Mouse (Mus musculus) mesoderm, embryonic 11.5 days (tissue): ENCODE measurements around the gene Gimd1.
A peak's percentile ranks its signal among the peaks of the same experiment; 100 is the strongest.

Experiments used
- DNase-seq: peaks from one replicate; pipeline ENCODE4 v3.0.0-alpha.2; 2012; ENCODE audit warnings: low read depth, low spot score

The Gimd1 gene

DNA sequence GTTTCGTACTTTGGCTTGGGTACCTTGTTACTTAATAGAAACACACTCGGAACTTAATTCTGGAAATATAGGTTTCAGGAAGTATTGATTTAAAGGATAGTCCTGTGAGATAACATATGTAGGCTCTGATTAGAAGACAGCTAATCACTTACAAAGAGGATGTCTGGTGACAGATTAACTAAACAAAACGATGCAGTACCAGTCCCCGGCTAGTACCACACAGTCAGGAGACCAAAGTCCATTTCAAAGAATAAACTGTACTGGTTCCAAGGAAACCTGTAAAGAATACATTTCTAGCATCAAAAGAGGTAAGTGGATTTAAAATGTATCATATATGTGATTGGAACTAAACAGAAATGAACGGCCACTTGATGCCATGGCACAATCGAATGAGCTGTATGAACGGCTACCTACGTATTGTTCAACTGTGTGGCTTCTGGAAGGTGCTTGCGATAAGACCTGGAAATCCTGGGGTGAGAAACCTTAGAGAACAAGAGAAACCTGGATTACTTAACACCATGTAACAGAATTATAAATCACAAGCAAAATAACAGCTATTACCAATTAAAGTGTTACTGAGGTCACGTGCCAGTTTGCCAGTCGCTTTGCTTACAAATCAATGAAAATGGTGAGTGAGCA lies at the start of gene Gimd1:
Gimd1 (plus strand) TSS at position 220 of the 639 bp plus-strand sequence.
- no peak for DNase-seq

DNA sequence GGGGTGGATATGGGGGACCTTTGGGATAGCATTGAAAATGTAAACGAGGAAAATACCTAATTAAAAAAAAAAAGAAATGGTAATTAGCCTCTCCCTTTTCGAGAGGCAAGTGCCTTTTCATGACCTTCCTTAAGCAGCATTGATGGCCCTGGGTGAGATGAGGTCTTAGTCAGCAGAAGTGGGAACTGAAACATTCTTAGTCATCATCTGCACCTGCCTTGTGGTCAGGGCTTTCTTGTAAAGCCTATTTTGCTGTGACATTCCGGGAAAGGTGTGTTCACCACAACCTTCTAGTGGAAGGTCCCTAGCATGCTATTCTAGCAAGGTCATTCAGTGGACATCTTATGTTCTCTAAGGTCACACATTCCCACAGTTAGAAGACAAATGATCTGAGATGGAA lies 48.4 kb upstream of the Gimd1 start:
- DNase-seq, result no peak

GRCm38 (mm10) chr3:132582339-132582738 lies 47.3 kb upstream of the Gimd1 start:
- peak; percentile 23 for DNase-seq

DNA sequence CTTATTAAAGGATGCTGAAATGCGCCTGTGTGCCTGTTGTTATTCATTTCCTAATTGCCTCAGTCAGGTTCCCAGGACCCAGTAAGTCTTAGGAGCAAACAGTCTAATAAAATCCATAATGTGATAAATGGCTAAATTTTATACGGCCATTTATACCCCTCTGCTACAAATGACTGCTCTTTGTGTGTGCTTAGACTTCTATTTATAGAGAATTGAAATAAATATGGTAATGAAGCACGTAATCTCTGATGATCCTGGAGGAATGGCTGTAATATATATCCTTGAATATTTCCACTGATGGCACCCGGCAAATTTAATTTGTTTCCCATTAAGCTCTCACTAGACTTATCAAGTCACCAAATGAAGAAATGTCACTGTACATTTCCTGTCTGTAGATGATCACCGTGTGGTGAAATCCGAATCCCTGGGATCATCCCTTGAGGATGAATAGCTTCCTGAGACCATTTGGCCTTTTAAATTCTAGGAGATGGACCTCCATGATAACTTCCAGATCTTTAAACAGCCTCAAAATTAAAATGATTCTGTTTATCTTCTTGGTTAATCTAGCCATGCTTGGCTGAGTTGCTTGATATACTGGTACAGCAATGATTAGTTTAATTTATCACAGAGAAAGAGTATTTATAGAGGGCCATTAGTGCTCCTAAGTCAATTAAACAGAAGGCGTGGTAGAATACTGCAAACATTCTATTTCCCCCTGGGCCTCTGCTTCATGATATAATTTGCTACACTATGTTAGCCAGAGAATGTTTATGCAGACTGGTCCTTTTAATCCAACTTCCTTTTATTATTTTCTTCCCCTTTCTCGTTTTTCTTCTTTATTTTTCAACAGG lies 44.3 kb upstream of the Gimd1 start:
- no peak for DNase-seq

GRCm38 (mm10) chr3:132588146-132588545 lies 41.5 kb upstream of the Gimd1 start:
- DNase-seq, result no peak

DNA sequence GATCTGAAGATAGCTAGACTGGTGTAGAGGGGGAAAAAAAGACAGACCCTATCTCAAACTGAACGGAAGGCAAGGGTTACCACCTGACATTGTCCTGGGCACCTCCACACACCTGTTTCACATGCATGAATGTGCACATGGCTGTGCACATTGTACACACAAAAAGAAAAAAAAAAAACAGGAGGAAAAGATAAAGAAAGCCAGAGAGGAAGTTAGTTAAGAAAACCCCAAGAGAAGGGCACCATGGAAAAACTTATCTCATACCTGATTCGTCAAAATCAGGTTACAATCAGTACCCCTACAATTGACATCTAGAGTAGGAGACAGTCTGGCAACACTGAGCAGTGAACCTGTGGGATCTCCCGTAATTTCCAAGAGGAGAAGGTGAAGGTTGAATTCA lies 39.6 kb upstream of the Gimd1 start:
- no peak for DNase-seq

DNA sequence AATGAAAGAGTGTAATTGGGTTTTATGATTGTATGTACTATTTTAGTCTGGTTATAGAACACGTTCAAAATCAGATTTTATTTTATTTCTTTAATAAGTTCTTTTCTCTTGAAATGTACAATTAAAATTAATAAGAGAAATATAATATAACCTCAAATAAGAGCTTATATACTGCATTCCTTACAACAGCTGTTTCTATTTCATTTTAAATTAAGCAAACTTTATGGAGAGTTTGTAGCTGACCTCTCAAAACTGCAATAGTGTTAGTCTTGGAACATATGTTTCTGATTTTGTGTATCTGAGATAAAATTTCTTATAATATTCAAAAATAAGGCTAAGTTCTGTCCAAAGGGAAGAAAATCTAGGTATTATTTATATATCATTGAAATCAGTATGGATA lies 39.0 kb upstream of the Gimd1 start:
- DNase-seq, result no peak

DNA sequence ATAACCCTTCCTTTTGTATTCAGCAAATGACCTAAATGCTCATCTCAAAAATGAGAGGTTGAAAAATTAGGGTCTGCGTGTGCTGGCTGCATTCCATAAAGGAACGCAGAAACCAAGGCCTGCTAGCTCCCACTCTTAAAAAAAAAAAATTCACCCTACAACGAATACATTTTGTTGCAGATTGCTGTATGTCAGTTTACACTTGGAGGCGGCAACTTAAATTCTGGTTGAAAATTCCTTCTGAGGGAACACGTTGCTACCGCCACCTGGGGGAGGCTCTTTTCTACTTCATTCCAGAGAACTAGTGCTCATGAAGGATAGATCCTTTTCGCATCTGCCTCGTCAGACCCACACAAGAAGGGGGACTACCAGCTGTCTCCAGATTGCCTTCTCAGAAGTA lies 879 bp upstream of the Gimd1 start:
- peak; percentile 7 for DNase-seq

DNA sequence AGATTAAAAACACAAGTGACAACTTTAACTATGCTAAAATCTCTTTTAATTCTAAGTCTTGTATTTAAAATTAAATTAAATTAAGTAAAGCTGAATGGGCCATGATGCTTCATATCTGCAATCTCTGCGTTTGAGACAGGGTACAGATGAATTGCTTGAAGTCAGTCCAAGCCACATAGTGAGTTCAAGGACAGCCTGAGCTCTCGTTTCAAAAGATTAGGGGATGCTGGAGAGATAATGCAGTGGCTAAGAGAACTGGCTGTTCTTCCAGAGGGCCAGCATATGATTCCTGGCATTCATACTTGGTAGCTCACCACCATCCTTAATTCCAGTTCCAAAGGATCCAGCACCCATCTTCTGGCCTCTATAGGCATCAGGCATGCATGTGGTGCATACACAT lies 3.6 kb downstream of the Gimd1 start:
- DNase-seq, result no peak

DNA sequence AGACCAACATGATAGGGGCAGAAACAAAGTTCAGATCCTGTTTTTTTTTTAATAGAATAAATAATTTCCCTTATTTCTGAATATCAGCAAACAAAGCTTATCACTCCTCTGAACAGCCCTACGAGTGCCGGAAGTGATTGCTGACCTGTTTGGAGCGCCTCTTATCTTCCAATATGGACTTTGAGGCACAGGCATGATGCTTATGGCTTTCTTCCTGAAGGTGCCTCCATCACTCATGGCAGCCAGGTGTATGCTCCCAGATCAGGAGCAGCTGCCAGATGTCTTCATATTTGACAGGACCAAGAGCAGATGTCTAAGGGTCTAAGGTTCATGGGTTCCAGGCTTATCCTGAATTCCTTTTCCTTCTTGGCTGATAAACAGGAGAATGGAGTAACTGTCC lies 7.5 kb downstream of the Gimd1 start:
- DNase-seq, result no peak

GRCm38 (mm10) chr3:132644071-132644470 lies 14.5 kb downstream of the Gimd1 start:
- no peak for DNase-seq

GRCm38 (mm10) chr3:132646814-132647213 lies 17.2 kb downstream of the Gimd1 start:
- DNase-seq, result no peak

DNA sequence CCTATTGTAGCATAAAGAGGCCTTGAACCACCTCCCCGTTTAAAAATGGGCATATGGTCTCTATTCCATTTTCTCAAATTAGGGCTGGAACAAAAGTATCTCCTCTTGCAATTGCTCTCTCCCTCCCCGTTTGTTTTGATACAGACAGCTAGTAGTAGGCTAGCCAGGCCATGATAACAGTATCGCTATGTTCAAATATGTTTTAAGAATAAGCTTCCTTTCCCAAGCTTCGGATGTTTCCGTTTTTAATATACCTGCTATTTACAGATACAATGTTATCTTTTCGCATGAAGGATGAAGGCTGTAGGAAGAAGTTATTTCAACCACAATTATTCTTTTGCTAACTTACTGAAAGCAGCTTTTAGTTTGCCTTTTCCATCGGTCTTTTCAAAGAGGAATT lies 19.7 kb downstream of the Gimd1 start:
- DNase-seq, result no peak

- DNase-seq, result no peak
These were observed 20.6 kb downstream of the Gimd1 start for GRCm38 (mm10) chr3:132650191-132650590.

DNA sequence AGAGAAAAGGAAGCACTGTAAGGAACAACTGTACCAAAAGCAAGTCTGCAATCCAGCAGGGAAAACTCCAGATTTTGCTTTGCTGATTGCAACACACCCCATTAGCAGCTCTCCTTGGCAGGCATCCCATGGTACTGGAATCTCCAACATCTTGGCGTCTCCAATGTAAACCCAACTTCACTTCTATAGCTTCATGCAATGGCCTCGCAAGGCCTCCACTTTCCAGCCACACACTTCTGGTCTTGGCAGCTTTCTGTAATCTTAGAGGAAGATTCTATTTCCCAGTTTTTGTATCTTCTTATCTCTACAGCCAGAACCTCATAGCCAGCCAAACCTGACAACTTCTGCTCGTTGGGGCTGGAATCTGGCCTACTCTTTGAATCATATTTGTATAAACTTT lies 22.2 kb downstream of the Gimd1 start:
- DNase-seq, result no peak

DNA sequence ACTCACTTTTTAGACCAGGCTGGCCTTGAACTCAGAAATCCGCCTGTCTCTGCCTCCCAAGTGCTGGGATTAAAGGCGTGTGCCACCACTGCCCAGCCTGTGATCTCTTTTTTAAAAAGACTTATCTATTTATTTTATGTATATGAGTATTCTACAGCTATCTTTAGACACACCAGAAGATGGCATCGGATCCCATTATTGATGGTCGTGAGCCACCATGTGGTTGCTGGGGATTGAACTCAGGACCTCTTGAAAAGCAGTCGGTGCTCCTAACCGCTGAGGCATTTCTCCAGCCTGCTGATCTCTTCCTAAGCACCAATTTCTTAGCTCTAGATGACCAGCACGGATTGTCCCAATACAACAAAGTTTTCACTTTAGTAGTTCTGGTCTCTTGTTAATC lies 24.3 kb downstream of the Gimd1 start:
- no peak for DNase-seq

GRCm38 (mm10) chr3:132655955-132656354 lies 26.3 kb downstream of the Gimd1 start:
- DNase-seq, result no peak

GRCm38 (mm10) chr3:132677494-132677893 lies 47.9 kb downstream of the Gimd1 start:
- DNase-seq, result no peak

- peak; percentile 90 for DNase-seq
These were observed 54.0 kb downstream of the Gimd1 start, which contains the start of gene Tbck for GRCm38 (mm10) chr3:132683447-132684230. Tbck (plus strand) TSS chr3:132684144.

- DNase-seq, result no peak
These were observed 54.8 kb downstream of the Gimd1 start, which contains the start of gene Aimp1 for GRCm38 (mm10) chr3:132684231-132684928. Aimp1 (minus strand) TSS chr3:132684370.
